Mouse (Mus musculus) large intestine, adult 2 months (tissue): ENCODE results near the gene Cldn7. TPM values are rescaled to one million over a fixed set of nuclear protein-coding genes. Genes with fewer than 3 reads are reported as not detected.
"Not testable (repeated sequence)": the region's sequence is repeated elsewhere in the genome, so short reads cannot be mapped to it uniquely, and the experiment has no call there.

Experiments used
- DNase-seq: peaks from one replicate; pipeline ENCODE4 v3.0.0-alpha.2; 2012; ENCODE audit warnings: low read depth, low spot score
- WGBS: fragments of 180-500 bp; shearing (Covaris S2); methylation state at CpG from one replicate; pipeline ENCODE4 v1.1.7; 2018; 5-methylcytosine and 5-hydroxymethylcytosine counted together
- polyA plus RNA-seq: library from polyadenylated mRNA; depleted of rRNA; stranded (reverse); fragments of >200 nt; gene quantifications from 2 replicates; pipeline ENCODE4 v1.2.3, GENCODE M21; 2012; rRNA removed

The Cldn7 gene
- 1,377 and 1,643 TPM in 2 replicates for polyA plus RNA-seq

- no peak for DNase-seq
- 13% methylated on average over 24 of the region's 24 CpGs for WGBS
Measured at GRCm38 (mm10) chr11:69964650-69965270, at the start of gene Cldn7. Cldn7 (plus strand) TSS chr11:69964779.

- no peak for DNase-seq
- 29% methylated on average over 9 of the region's 9 CpGs for WGBS
Measured at GRCm38 (mm10) chr11:69914917-69915430, 49.6 kb upstream of the Cldn7 start.

- DNase-seq: no peak
- WGBS: 60% methylated on average over 5 of the region's 5 CpGs
Measured at GRCm38 (mm10) chr11:69915667-69916627, 48.6 kb upstream of the Cldn7 start.

DNA sequence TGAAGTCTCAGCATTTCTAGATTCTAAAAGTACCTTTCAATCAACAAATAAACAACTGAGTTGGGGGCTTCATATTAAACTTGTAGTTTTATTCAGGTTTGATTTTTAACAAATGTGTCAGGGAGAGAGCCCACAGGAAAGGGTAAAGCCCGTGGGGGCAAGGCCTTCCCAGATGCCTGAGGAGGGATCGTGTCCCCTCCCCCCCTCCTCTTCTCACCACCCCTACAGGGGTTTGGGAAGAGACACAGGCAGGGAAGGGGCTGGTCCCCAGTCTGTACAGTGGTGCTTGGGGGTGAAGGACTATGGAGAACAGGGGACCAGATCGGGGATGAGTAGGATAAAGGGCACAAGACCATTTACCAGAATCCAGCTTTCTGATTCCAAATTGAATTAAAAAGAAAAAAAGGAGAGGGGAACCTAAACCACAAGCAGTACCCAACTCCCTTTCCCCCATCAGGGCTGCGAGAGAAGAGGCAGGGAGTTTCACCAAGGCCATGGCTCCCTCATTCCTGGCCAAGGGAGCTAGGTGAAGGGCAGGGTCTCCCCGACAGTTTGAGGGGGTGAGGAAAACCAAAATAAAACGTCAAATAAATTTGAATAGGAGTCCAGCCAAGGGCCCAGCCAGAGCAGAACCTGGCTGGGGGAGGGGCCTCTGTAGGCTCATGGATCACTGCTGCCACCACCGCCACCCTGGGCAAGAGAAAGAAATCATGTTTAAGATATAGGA is 47.8 kb upstream of the Cldn7 start:
- not testable (repeated sequence) for DNase-seq
- WGBS: 51% methylated on average over 7 of the region's 7 CpGs

GRCm38 (mm10) chr11:69917379-69917948 is 47.1 kb upstream of the Cldn7 start:
- 79% methylated on average over 8 of the region's 8 CpGs for WGBS

DNA sequence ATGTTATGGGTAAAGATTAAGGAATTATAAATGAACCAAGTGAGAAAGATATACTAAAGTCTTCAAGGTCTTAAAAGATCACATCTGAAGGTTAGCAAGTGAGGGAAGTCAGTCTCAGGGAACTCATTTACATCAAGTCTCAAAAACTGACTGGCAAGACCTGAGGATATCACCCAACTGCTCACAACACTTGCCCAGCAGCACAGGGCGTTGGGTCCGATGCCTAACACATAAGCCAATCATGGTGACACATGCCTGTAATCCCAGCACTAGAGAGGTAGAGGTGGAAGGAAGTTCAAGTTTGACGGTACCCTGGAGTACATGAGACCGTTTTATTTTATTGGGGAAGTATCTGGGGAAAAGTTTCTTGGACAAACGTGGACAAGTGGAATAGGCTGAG is 46.5 kb upstream of the Cldn7 start:
- no peak for DNase-seq
- 61% methylated on average over 5 of the region's 5 CpGs for WGBS

More at GRCm38 (mm10) chr11:69917379-69917948, 47.1 kb upstream of the Cldn7 start:
- DNase-seq: no peak

DNA sequence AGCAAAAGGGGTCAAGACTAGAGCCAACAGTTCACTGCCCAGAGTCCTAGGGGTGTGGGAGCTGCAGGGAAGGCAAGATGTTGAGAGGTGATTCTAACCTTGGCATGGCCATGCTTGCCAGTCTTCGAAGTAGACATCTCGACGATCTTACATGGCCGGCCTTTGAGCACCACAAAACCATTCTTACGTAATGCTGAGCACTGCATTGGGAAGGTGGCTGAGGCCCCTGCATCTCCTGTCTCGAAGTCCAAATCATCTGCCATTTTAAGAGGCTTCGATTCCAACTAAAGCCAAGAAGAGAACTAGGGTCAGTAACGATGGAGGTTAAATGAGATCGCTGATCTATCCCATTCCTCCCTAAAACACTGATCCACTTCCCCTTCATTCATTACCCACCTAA is 45.5 kb upstream of the Cldn7 start:
- WGBS: 49% methylated on average over 9 of the region's 9 CpGs
- no peak for DNase-seq

- WGBS: under 1% methylated on average over 17 of the region's 17 CpGs
- no peak for DNase-seq
Measured at GRCm38 (mm10) chr11:69919661-69920265, 44.8 kb upstream of the Cldn7 start.

DNA sequence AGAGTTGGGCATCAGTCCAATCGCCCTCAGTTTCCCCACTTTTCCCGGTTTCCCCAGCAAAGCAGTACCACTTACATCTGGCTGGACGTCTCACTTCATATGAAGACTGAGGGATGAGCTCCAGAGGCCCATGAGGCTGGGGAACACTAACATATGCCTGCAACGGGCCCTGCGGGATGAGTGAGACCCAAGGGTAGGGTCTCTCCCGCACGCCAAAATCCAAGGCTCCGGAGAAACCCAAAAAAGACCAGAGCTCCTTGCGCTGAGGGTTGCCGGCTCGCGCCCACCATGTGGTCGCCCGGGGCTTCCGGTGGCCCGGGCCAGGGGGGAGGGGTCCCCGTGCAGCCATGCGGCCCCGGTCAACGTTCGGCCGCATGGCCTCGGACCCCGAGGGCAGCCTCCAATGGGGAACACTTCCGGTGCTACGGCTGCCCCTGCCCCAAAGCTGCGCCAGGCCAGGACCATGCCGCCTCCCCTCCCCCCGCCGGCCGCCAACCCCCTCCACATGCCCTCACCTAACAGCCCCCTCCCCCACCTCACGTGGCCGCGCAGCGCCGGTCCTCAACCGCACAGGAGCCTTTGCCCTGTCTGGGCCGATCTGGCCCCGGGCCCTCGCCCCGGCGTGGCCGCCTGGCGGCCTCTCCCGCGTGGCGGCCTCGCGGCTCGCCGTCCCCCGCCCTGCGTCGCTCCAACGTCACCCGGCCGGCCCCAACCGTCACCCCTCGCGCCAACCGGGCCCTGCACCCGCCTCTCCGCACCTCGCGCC is 44.1 kb upstream of the Cldn7 start:
- under 1% methylated on average over 65 of the region's 65 CpGs for WGBS
- DNase-seq: no peak

- WGBS: under 1% methylated on average over 78 of the region's 78 CpGs
- peak; percentile 98 for DNase-seq
Measured at GRCm38 (mm10) chr11:69921114-69922011, 43.2 kb upstream of the Cldn7 start, which contains the start of gene Eif5a. Eif5a (minus strand) TSS chr11:69921958.

- no peak for DNase-seq
- 2% methylated on average over 12 of the region's 12 CpGs for WGBS
Measured at GRCm38 (mm10) chr11:69922012-69922756, 42.4 kb upstream of the Cldn7 start.

DNA sequence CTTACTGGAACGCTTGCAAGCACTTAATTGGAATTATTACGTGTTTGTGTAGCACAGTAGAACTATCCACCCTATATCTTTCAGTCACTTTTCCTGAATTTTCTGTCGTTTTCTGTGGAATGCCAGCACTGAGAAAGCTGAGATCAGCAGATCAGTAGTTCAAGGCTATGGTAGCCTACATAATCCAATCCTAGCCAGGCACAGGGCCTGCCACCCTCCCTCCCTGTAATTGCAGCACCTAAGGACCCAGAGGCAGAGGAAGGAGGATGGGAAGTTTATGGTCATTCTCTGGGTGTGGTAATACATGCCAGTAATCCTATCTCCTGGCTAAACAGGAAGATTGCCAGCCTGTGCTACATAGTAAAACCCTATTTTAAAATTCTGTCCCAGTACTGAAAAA is 41.8 kb upstream of the Cldn7 start:
- WGBS: 51% methylated on average over 3 of the region's 3 CpGs
- no peak for DNase-seq

DNA sequence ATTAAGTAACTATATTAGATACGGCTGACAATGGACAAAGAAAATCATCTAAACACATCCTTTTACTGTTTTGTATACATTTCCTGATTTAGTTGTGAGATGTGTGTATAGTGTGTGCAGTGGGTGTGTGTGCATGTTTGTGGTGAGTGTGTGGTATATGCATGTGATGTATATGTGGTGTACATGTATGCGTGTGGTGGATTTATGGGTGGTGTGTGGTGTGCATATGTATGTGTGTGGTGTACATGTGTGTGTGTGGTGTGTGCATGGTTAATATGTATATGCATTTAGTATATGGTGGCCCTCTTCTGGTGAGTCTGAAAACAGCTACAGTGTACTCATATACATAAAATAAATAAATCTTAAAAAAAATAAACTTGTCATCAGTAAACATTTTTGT is 37.1 kb upstream of the Cldn7 start:
- DNase-seq: no peak
- 94% methylated on average over 2 of the region's 2 CpGs for WGBS

- no peak for DNase-seq
- 65% methylated on average over 4 of the region's 4 CpGs for WGBS
Measured at GRCm38 (mm10) chr11:69929712-69930111, 34.9 kb upstream of the Cldn7 start.

DNA sequence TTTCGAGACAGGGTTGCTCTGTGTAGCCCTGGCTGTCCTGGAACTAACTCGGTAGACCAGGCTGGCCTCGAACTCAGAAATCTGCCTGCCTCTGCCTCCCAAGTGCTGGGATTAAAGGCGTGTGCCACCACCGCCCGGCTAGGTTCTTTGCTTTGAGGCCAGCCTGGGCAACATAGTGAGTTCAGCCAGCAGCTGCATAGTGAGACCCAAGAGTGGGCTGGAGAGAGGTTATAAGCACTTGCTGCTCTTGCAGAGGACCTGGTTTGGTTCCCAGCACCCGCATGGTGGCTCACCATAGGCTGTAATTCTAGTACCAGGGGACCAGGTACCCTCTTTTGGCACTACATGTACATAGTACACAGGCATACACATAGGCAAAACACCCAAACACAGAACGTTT is 34.4 kb upstream of the Cldn7 start:
- WGBS: 90% methylated on average over 8 of the region's 8 CpGs
- not testable (repeated sequence) for DNase-seq

- DNase-seq: no peak
- 64% methylated on average over 3 of the region's 3 CpGs for WGBS
Measured at GRCm38 (mm10) chr11:69930967-69931537, 33.5 kb upstream of the Cldn7 start.
